8 mouse cellular contexts compared by ENCODE assay signal in genomic region chr10:82698712-82699261, GRCm38 (mm10). TPM values are rescaled to one million over a fixed set of nuclear protein-coding genes. Genes with fewer than 3 reads are reported as not detected.
A peak's percentile ranks its signal among the peaks of the same experiment; 100 is the strongest.
DNase-seq lines count a peak whose midpoint lies in the region; ATAC-seq lines count a peak whose summit lies in the region.

No protein-coding gene starts in this region.

- H3K4me1 ChIP-seq in embryonic facial prominence, embryonic 11.5 days (ENCODE audit: control insufficient read depth, insufficient read depth, low read length), result no peaks in the 10 kb centered on the region
- H3K4me1 ChIP-seq in limb, embryonic 12.5 days (replicated peaks), result peaks cover 9% of the 10 kb centered on the region
- peaks cover 12% of the 10 kb centered on the region for H3K4me1 ChIP-seq in midbrain, embryonic 14.5 days (ENCODE audit: control insufficient read depth, insufficient read depth, low read length)

- peak overlapping the region; percentile 92 for H3K4me3 ChIP-seq in embryonic facial prominence, embryonic 11.5 days (ENCODE audit: low read depth, low read length)
- peak overlapping the region; percentile 94 for H3K4me3 ChIP-seq in limb, embryonic 12.5 days (replicated peaks)
- H3K4me3 ChIP-seq in midbrain, embryonic 14.5 days (replicated peaks; ENCODE audit: low read depth, low read length), result peak overlapping the region; percentile 89

- DNase-seq in 3T3-L1 (ENCODE audit: low read depth, low spot score), result peak; percentile 74
- DNase-seq in adrenal gland, postnatal 25 days, result peak; percentile 95
- DNase-seq in embryonic facial prominence, embryonic 11.5 days (ENCODE audit: low spot score), result peak; percentile 92
- peak; percentile 99 for DNase-seq in heart, adult 11 months
- DNase-seq in kidney, adult 18-20 months, result peak; percentile 92
- peak; percentile 96 for DNase-seq in midbrain, embryonic 14.5 days
- peak; percentile 81 for DNase-seq in spleen, adult 12 weeks (ENCODE audit: low spot score)

- H3K9me3 ChIP-seq in embryonic facial prominence, embryonic 11.5 days (replicated peaks; ENCODE audit: control insufficient read depth, low read length), result no peaks in the 10 kb centered on the region
- no peaks in the 10 kb centered on the region for H3K9me3 ChIP-seq in limb, embryonic 12.5 days
- H3K9me3 ChIP-seq in midbrain, embryonic 14.5 days (ENCODE audit: control insufficient read depth, low read length), result no peaks in the 10 kb centered on the region

- ATAC-seq in embryonic facial prominence, embryonic 11.5 days (replicated peaks; ENCODE audit: insufficient number of reproducible peaks, low FRiP score, low TSS enrichment, low read depth), result peak; percentile 85
- ATAC-seq in limb, embryonic 12.5 days (ENCODE audit: insufficient number of reproducible peaks, insufficient read depth, low FRiP score, low TSS enrichment, low read depth), result peak; percentile 91
- ATAC-seq in midbrain, embryonic 14.5 days (ENCODE audit: low FRiP score, low TSS enrichment), result peak; percentile 95

- H3K27ac ChIP-seq in embryonic facial prominence, embryonic 11.5 days (replicated peaks; ENCODE audit: low read depth, low read length), result peak overlapping the region; percentile 43
- H3K27ac ChIP-seq in limb, embryonic 12.5 days, result peak overlapping the region; percentile 56; the same call in 1 of the 2 replicates
- peak overlapping the region; percentile 87 for H3K27ac ChIP-seq in midbrain, embryonic 14.5 days (replicated peaks; ENCODE audit: low read depth, low read length)

- peak overlapping the region; percentile 79 for H3K9ac ChIP-seq in embryonic facial prominence, embryonic 11.5 days (replicated peaks; ENCODE audit: low read length)
- H3K9ac ChIP-seq in limb, embryonic 12.5 days (replicated peaks), result peak overlapping the region; percentile 79
- H3K9ac ChIP-seq in midbrain, embryonic 14.5 days (replicated peaks; ENCODE audit: low read length), result peak overlapping the region; percentile 86

- peak overlapping the region; percentile 87 for H3K4me2 ChIP-seq in embryonic facial prominence, embryonic 11.5 days (ENCODE audit: low read depth, low read length)
- H3K4me2 ChIP-seq in limb, embryonic 12.5 days, result peak overlapping the region; percentile 90
- peak overlapping the region; percentile 83 for H3K4me2 ChIP-seq in midbrain, embryonic 14.5 days (ENCODE audit: low read length)

- under 1% methylated on average over 33 of the region's 42 CpGs for WGBS in embryonic facial prominence, embryonic 11.5 days
- 2% methylated on average over 38 of the region's 42 CpGs for WGBS in limb, embryonic 12.5 days
- WGBS in midbrain, embryonic 14.5 days, result under 1% methylated on average over 42 of the region's 42 CpGs

- H3K27me3 ChIP-seq in embryonic facial prominence, embryonic 11.5 days (ENCODE audit: control insufficient read depth, insufficient read depth, low read length), result no peaks in the 10 kb centered on the region
- H3K27me3 ChIP-seq in limb, embryonic 12.5 days, result no peaks in the 10 kb centered on the region; the same call in 1 of the 2 replicates
- no peaks in the 10 kb centered on the region for H3K27me3 ChIP-seq in midbrain, embryonic 14.5 days (ENCODE audit: control insufficient read depth, insufficient read depth, low read length)

- no peaks in the 10 kb centered on the region for H3K36me3 ChIP-seq in embryonic facial prominence, embryonic 11.5 days (replicated peaks; ENCODE audit: control insufficient read depth, insufficient read depth, low read depth, low read length)
- H3K36me3 ChIP-seq in limb, embryonic 12.5 days, result peaks cover 16% of the 10 kb centered on the region
- peaks cover 11% of the 10 kb centered on the region for H3K36me3 ChIP-seq in midbrain, embryonic 14.5 days (ENCODE audit: control insufficient read depth, insufficient read depth, low read length)

RNA-seq across cellular contexts. Expression of gene Hcfc2, which starts 2.8 kb away (rescaled TPM):
- 26.2 and 27.6 TPM in 2 replicates for total RNA-seq in adrenal gland, postnatal 25 days (2021)
- polyA plus RNA-seq in embryonic facial prominence, embryonic 11.5 days (2014; fragmentation: Nextera tagmentation; extraction: Ambion mirVana), result 29.9 and 36.5 TPM in 2 replicates
- 47.9 and 48.6 TPM in 2 replicates for polyA plus RNA-seq in limb, embryonic 12.5 days (2016; fragmentation: Nextera tagmentation; extraction: Ambion mirVana)
- polyA plus RNA-seq in midbrain, embryonic 14.5 days (2014; fragmentation: Nextera tagmentation; extraction: Ambion mirVana), result 40.6 and 42.6 TPM in 2 replicates

RNA-seq across cellular contexts. Expression of gene Glt8d2, which starts 8.3 kb away (rescaled TPM):
- total RNA-seq in adrenal gland, postnatal 25 days (2021), result 1.4 and 1.8 TPM in 2 replicates
- 6.5 and 7.2 TPM in 2 replicates for polyA plus RNA-seq in embryonic facial prominence, embryonic 11.5 days (2014; fragmentation: Nextera tagmentation; extraction: Ambion mirVana)
- 9.6 and 11.4 TPM in 2 replicates for polyA plus RNA-seq in limb, embryonic 12.5 days (2016; fragmentation: Nextera tagmentation; extraction: Ambion mirVana)
- 0.77 and 1.3 TPM in 2 replicates for polyA plus RNA-seq in midbrain, embryonic 14.5 days (2014; fragmentation: Nextera tagmentation; extraction: Ambion mirVana)

Comparison
In these comparisons a context has a peak if more than half of its experiments do, and no peak if none do; other contexts are left out.
1. Peak in every context shown above with its lines: DNase-seq, ATAC-seq, H3K4me3 ChIP-seq and H3K27ac ChIP-seq.